Mouse (Mus musculus) cerebellum, adult 2 months (tissue): ENCODE results near the gene Phldb3.

Experiments
- CTCF ChIP-seq: fragments of 200-500 bp; IDR thresholded peaks from 2 replicates; pipeline ENCODE4 v1.5.1; 2011; ENCODE audit warnings: low read depth, mild to moderate bottlenecking, control low read depth, low read length, moderate library complexity, borderline replicate concordance; ENCODE audit not compliant: insufficient read depth
- POLR2A ChIP-seq: fragments of 200-500 bp; IDR thresholded peaks from 2 replicates; pipeline ENCODE4 v1.6.1; 2011; ENCODE audit warnings: low read length, control low read depth, borderline replicate concordance; ENCODE audit not compliant: insufficient read depth

DNA sequence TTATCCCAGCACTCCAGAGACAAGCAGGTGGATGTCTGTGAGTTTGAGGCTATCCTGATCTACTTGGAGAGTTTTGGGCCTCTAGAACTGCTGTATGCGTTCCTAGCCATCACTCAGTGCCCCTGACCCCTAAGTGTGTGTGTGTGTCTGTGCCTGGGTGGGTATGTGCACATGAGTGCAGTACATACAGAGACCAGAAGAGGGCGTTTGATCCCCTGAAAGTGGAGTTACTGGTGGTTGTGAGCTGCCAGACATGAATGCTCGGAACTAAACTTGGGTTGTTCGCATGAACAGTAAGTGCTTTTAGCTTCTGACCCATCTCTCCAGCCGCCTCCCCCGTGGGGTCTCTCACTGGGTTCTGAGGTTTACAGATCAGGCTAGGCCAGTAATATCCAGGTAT, 12.4 kb downstream of the Phldb3 start:
- TF ChIP-seq CTCF = no peak
- no peak for TF ChIP-seq POLR2A
